Mouse (Mus musculus) embryonic facial prominence, embryonic 10.5 days (tissue): ENCODE data around the gene Sbf2. TPM values are rescaled to one million over a fixed set of nuclear protein-coding genes. Genes with fewer than 3 reads are reported as not detected.
"Not testable (repeated sequence)": the region's sequence is repeated elsewhere in the genome, so short reads cannot be mapped to it uniquely, and the experiment has no call there.

Experiments used
- DNase-seq: peaks from one replicate; pipeline ENCODE4 v3.0.0-alpha.2; 2017; ENCODE audit warnings: low spot score
- H3K27ac ChIP-seq: fragments of 300-500 bp; sonication (generic); replicated peaks from 2 replicates; pipeline ENCODE4 v1.5.1; 2016; ENCODE audit warnings: mild to moderate bottlenecking
- H3K27me3 ChIP-seq: fragments of 300-500 bp; sonication (generic); replicated peaks from 2 replicates; pipeline ENCODE4 v1.6.1; 2016; ENCODE audit warnings: low read depth, mild to moderate bottlenecking; ENCODE audit not compliant: poor library complexity, severe bottlenecking
- H3K36me3 ChIP-seq: fragments of 300-500 bp; sonication (generic); replicated peaks from 2 replicates; pipeline ENCODE4 v1.6.1; 2016; ENCODE audit warnings: mild to moderate bottlenecking, moderate library complexity
- H3K4me1 ChIP-seq: fragments of 300-500 bp; sonication (generic); 2 replicates; pipeline ENCODE4 v1.6.1; 2016
- H3K4me3 ChIP-seq: fragments of 300-500 bp; sonication (generic); 2 replicates; pipeline ENCODE4 v1.5.1; 2016; ENCODE audit warnings: mild to moderate bottlenecking, moderate library complexity
- H3K9me3 ChIP-seq: fragments of 300-500 bp; sonication (generic); 2 replicates; pipeline ENCODE4 v1.6.1; 2016; ENCODE audit warnings: mild to moderate bottlenecking
- WGBS: fragments of 180-500 bp; shearing (Covaris S2); methylation state at CpG from one replicate; pipeline ENCODE4 v1.1.7; 2016; 5-methylcytosine and 5-hydroxymethylcytosine counted together
- polyA plus RNA-seq: library from polyadenylated mRNA; unstranded; fragments of >200 nt; fragmentation: Nextera tagmentation; extraction: Ambion mirVana; gene quantifications from 2 replicates; pipeline ENCODE4 v1.2.1, GENCODE M21; 2016

Sbf2 gene
- polyA plus RNA-seq, 1 experiment from 2014 or later, result 27.8 TPM

GRCm38 (mm10) chr7:110543341-110543740, 71.4 kb downstream of the Sbf2 start:
- DNase-seq, result no peak
- 89% methylated on average over 6 of the region's 6 CpGs for WGBS
- Histone ChIP-seq H3K27ac (no peak overlapping the region), H3K9me3 (no peaks in the 10 kb centered on the region), H3K27me3 (no peaks in the 10 kb centered on the region), H3K4me3 (no peak overlapping the region), H3K4me1 (no peaks in the 10 kb centered on the region), H3K36me3 (no peaks in the 10 kb centered on the region; the same call in 1 of the 2 replicates)

GRCm38 (mm10) chr7:110539266-110539665, 75.5 kb downstream of the Sbf2 start:
- H3K27me3 ChIP-seq, result no peaks in the 10 kb centered on the region
- no peaks in the 10 kb centered on the region for H3K4me1 ChIP-seq
- H3K36me3 ChIP-seq, result no peaks in the 10 kb centered on the region; the same call in 1 of the 2 replicates
- 50% methylated on average over 2 of the region's 2 CpGs for WGBS
- no peak overlapping the region for H3K4me3 ChIP-seq
- H3K27ac ChIP-seq, result no peak overlapping the region
- H3K9me3 ChIP-seq, result no peaks in the 10 kb centered on the region
- no peak for DNase-seq

DNA sequence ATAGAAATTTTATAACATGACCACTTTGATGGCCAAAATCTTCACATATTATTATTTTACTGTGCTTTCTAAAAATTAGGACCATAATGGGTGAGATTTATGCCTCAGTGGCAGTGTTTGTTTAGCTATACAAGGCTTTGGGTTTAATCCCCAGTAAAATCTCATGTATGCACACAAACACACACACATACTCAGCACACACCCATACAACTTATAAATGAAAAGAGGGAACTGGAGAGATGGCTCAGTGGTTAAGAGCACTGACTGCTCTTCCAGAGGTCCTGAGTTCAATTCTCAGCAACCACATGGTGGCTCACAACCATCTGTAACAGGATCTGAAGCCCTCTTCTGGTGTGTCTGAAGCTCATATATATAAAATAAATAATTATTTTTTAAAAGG, 84.4 kb downstream of the Sbf2 start:
- not testable (repeated sequence) for DNase-seq

GRCm38 (mm10) chr7:110525090-110525775, 89.5 kb downstream of the Sbf2 start:
- Histone ChIP-seq H3K36me3 (no peaks in the 10 kb centered on the region), H3K4me1 (peaks cover 15% of the 10 kb centered on the region), H3K27ac (no peak overlapping the region), H3K4me3 (no peak overlapping the region), H3K27me3 (no peaks in the 10 kb centered on the region), H3K9me3 (no peaks in the 10 kb centered on the region)
- WGBS, result 52% methylated on average over 1 of the region's 1 CpGs
- DNase-seq, result no peak

More for the DNA sequence above, 84.4 kb downstream of the Sbf2 start:
- H3K36me3 ChIP-seq, H3K4me1 ChIP-seq, H3K27ac ChIP-seq, H3K27me3 ChIP-seq, H3K9me3 ChIP-seq, H3K4me3 ChIP-seq: not testable (repeated sequence)

DNA sequence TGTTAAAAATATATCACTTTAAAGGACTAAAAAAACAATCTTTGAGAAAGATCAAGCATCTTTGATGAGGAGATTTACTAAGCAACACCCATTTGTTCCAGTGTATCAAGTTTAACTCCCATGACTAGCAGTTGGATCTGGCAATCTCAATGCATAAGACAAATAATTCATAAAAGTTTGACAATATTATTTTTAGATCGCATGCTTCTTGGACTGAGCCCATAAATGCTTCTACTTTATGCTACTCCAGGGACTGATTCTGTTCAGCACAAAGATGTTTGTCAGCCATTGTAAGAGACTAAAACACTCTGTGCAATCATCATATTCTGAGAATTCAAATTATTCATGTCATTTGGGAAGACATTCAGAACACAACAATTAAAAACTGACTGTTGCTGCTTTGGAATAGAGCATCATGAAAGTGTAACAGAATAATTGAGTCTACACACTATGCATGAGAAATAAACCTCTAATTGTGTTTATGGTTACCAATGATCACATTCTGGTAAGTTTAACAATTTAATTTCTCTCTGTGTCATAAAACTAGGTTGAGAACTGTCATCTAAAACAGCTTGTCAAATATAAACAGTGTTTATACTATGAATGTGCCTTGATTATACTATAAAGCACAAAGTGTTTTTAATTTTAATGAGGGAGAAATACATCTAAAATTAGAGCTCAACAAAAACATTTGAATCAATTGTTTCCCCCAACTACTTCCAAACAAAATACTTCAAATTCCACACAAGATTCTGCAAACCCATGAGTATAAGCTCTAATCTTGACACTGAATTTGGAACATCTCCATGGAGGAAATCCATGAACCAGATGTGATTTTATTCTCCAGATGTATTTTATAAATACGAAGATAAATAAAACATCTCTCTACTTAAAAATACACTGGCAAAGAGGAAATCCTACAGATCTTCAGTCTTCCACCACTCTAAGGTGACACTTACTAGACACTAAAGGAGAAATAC, 98.2 kb downstream of the Sbf2 start:
- Histone ChIP-seq H3K36me3 (no peaks in the 10 kb centered on the region), H3K27ac (no peak overlapping the region), H3K4me3 (no peak overlapping the region), H3K4me1 (no peaks in the 10 kb centered on the region), H3K9me3 (no peaks in the 10 kb centered on the region), H3K27me3 (no peaks in the 10 kb centered on the region)
- 94% methylated on average over 2 of the region's 2 CpGs for WGBS
- no peak for DNase-seq

DNA sequence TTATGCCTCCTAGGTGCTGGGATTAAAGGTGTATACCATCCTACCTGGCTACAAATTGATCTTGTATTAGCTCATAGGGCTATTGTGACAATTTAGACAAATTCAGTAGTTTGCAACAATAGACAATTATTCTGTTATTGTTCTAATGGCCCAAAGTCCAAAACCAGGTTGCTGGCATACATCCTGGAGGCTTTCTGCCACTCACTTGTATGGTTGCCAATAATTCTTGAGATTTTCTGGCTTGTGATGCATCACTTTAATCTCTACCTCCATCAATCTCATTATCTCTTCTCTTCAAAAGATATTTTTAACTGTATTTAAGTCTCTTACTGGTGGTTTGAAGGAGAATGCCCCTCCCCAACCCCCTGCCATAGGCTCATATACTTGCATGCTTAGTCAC, 100.6 kb downstream of the Sbf2 start:
- Histone ChIP-seq H3K27me3 (no peaks in the 10 kb centered on the region), H3K4me3 (no peak overlapping the region), H3K27ac (no peak overlapping the region), H3K9me3 (no peaks in the 10 kb centered on the region), H3K4me1 (no peaks in the 10 kb centered on the region), H3K36me3 (no peaks in the 10 kb centered on the region)
- DNase-seq, result no peak

DNA sequence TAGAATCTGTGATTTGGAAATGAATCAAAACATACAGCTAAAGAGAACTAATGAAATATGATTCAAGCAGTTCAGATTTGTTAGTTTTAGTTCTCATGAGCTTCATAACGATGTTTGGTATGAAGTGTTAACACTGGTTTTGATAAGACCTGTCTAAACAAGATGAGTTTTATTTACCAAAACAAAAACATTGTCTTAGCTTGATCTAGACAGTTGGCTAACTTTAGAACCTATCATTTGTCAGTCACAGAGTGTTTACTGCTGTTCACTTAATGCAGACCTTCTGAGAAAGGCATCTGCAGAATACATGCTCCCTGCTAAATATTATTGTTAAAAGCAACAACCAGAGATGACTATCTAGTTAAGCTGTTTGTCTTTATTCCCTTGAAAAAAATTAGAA, 116.1 kb downstream of the Sbf2 start:
- WGBS, result 91% methylated on average over 1 of the region's 1 CpGs
- Histone ChIP-seq H3K27ac (no peak overlapping the region), H3K36me3 (0 out of 2 replicates have a peak, but pooled peaks cover 3% of the 10 kb centered on the region), H3K9me3 (peaks cover 6% of the 10 kb centered on the region; the same call in 1 of the 2 replicates), H3K27me3 (no peaks in the 10 kb centered on the region), H3K4me3 (no peak overlapping the region), H3K4me1 (no peaks in the 10 kb centered on the region)
- DNase-seq, result no peak

- no peaks in the 10 kb centered on the region for H3K36me3 ChIP-seq
- no peak overlapping the region for H3K27ac ChIP-seq
- no peaks in the 10 kb centered on the region for H3K27me3 ChIP-seq
- no peak for DNase-seq
- H3K9me3 ChIP-seq, result no peaks in the 10 kb centered on the region
- WGBS, result 88% methylated on average over 5 of the region's 5 CpGs
- no peak overlapping the region for H3K4me3 ChIP-seq
- H3K4me1 ChIP-seq, result no peaks in the 10 kb centered on the region
These were observed 123.7 kb downstream of the Sbf2 start for GRCm38 (mm10) chr7:110491038-110491437.

DNA sequence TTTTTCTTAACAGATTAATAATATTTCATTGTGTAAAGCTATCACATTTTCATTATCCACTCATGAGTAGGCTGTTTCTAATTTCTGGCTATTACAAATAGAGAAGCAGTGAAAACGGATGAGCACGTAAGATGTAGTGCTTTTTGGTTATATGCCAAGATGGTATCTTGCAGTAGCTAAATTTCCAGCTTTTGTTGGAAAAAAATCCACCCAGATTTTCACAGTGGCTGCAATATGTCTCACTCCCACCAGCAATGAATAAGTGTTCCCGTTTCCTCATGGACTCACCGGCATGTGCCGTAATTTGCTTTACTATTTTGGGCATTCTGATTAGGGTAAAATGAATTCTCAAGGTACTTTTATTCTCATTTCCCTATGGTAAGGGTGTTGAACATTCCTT, 129.7 kb downstream of the Sbf2 start:
- no peak for DNase-seq
- Histone ChIP-seq H3K27ac (no peak overlapping the region), H3K27me3 (no peaks in the 10 kb centered on the region), H3K4me1 (no peaks in the 10 kb centered on the region), H3K9me3 (no peaks in the 10 kb centered on the region), H3K4me3 (no peak overlapping the region), H3K36me3 (peaks cover 5% of the 10 kb centered on the region)
- WGBS, result 94% methylated on average over 5 of the region's 5 CpGs

DNA sequence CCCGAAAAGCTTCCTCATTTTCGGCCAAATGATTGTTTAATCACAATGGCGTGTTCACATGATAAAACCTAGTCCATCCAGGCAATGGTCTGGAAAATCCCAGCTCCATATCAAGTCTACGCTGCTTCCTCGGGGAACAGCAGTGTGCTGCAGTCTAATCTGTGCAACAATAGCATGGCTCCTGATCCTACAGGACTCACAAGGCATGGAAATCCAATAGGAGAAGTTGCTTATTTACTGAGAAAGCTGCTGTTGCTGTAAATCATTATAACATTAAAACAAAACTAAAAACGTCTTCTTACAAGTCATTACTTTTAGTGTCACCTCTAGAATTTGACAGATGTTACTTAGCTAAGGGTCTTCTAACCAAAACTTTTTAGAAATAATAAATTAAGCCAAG, 143.7 kb downstream of the Sbf2 start:
- Histone ChIP-seq H3K4me1 (no peaks in the 10 kb centered on the region), H3K9me3 (no peaks in the 10 kb centered on the region), H3K4me3 (no peak overlapping the region), H3K36me3 (no peaks in the 10 kb centered on the region), H3K27me3 (no peaks in the 10 kb centered on the region), H3K27ac (no peak overlapping the region)
- no peak for DNase-seq
- WGBS, result 84% methylated on average over 6 of the region's 6 CpGs

- Histone ChIP-seq H3K27ac (no peak overlapping the region), H3K36me3 (0 out of 2 replicates have a peak, but pooled peaks cover 2% of the 10 kb centered on the region), H3K4me1 (no peaks in the 10 kb centered on the region)
These were observed 151.3 kb downstream of the Sbf2 start for GRCm38 (mm10) chr7:110463471-110463870.

DNA sequence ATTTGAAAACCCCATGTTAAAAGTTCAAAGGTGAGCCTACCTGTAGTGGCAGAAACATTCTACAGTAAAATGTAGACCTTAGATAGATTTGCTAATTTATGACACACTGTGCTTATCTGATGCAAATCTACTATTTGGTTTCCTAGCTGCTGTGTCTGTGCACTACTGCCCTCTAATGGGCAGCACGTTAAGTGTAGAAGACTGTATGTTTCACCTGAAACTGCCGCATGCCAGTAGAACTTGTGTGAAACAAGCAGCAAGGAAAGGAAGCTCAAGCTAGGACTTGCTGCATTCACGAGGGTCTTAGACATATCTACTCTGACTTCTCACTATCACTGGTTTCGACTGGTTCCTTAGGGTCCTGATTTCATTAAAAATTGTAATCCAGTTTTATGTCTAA, 182.4 kb downstream of the Sbf2 start:
- Histone ChIP-seq H3K27me3 (no peaks in the 10 kb centered on the region), H3K36me3 (peaks cover 10% of the 10 kb centered on the region), H3K27ac (no peak overlapping the region), H3K4me1 (no peaks in the 10 kb centered on the region), H3K9me3 (no peaks in the 10 kb centered on the region), H3K4me3 (no peak overlapping the region)
- peak; percentile 46 for DNase-seq
- 25% methylated on average over 4 of the region's 4 CpGs for WGBS

More at GRCm38 (mm10) chr7:110463471-110463870, 151.3 kb downstream of the Sbf2 start:
- DNase-seq, result no peak
- no peaks in the 10 kb centered on the region for H3K27me3 ChIP-seq
- H3K4me3 ChIP-seq, result no peak overlapping the region
- WGBS, result 87% methylated on average over 5 of the region's 5 CpGs
- H3K9me3 ChIP-seq, result no peaks in the 10 kb centered on the region

DNA sequence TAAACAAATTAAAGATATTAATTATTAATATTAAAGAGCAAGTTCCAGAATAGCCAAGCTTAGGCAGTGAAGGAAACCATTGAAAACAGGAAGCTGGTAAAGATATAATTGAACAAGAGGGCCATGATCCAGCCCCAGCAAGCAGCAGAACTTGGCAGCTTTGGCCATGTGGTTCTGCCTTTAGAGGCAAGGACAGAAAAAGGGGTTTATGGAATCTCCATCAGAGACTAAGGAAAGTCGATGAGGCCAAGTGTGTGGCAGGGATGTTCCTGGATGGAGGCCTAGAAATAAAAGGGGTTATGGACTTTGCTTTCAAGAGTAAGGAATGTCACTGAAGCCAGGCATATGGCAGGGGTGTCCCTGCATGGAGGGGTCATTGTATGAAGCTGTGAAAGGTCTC, 198.4 kb downstream of the Sbf2 start:
- WGBS, result 89% methylated on average over 1 of the region's 1 CpGs
- H3K27me3 ChIP-seq, result no peaks in the 10 kb centered on the region
- no peak overlapping the region for H3K27ac ChIP-seq
- no peak for DNase-seq
- no peaks in the 10 kb centered on the region for H3K9me3 ChIP-seq
- peaks cover 28% of the 10 kb centered on the region for H3K36me3 ChIP-seq
- no peak overlapping the region for H3K4me3 ChIP-seq
- H3K4me1 ChIP-seq, result no peaks in the 10 kb centered on the region
